Mouse (Mus musculus) hindbrain, embryonic 12.5 days (tissue): ENCODE data around the gene Zcchc2. TPM values are rescaled to one million over a fixed set of nuclear protein-coding genes. Genes with fewer than 3 reads are reported as not detected.

Experiments
- ATAC-seq: fragments of 200-750 bp; cut with Nextera tagmentation; 2 replicates; pipeline ENCODE4 v1.8.0; 2017; ENCODE audit warnings: moderate TSS enrichment; ENCODE audit not compliant: low FRiP score
- H3K27ac ChIP-seq: fragments of 300-500 bp; sonication (generic); 2 replicates; pipeline ENCODE4 v1.5.1; 2016; ENCODE audit warnings: mild to moderate bottlenecking
- H3K27me3 ChIP-seq: fragments of 300-500 bp; sonication (generic); 2 replicates; pipeline ENCODE4 v1.6.1; 2016; ENCODE audit warnings: mild to moderate bottlenecking
- H3K36me3 ChIP-seq: fragments of 300-500 bp; sonication (generic); 2 replicates; pipeline ENCODE4 v1.6.1; 2016; ENCODE audit warnings: mild to moderate bottlenecking
- H3K4me1 ChIP-seq: fragments of 300-500 bp; sonication (generic); 2 replicates; pipeline ENCODE4 v1.6.1; 2016
- H3K4me2 ChIP-seq: fragments of 300-500 bp; sonication (generic); replicated peaks from 2 replicates; pipeline ENCODE4 v1.6.1; 2016; ENCODE audit warnings: mild to moderate bottlenecking
- H3K4me3 ChIP-seq: fragments of 300-500 bp; sonication (generic); 2 replicates; pipeline ENCODE4 v1.5.1; 2016; ENCODE audit warnings: mild to moderate bottlenecking
- H3K9ac ChIP-seq: fragments of 300-500 bp; sonication (generic); 2 replicates; pipeline ENCODE4 v1.6.1; 2016; ENCODE audit warnings: mild to moderate bottlenecking, moderate library complexity
- H3K9me3 ChIP-seq: fragments of 300-500 bp; sonication (generic); replicated peaks from 2 replicates; pipeline ENCODE4 v1.6.1; 2016; ENCODE audit warnings: mild to moderate bottlenecking
- WGBS: fragments of 180-500 bp; shearing (Covaris S2); methylation state at CpG from one replicate; pipeline ENCODE4 v1.1.7; 2016; 5-methylcytosine and 5-hydroxymethylcytosine counted together
- polyA plus RNA-seq: library from polyadenylated mRNA; unstranded; fragments of >200 nt; fragmentation: Nextera tagmentation; extraction: Ambion mirVana; gene quantifications from 2 replicates; pipeline ENCODE4 v1.2.1, GENCODE M21; 2016

The Zcchc2 gene
- polyA plus RNA-seq, 1 experiment from 2014 or later = 2.0 TPM

- ATAC-seq = peak; percentile 20; the same call in 1 of the 2 replicates
- WGBS = 58% methylated on average over 4 of the region's 4 CpGs
Measured at GRCm38 (mm10) chr1:106070814-106071213, 80.6 kb downstream of the Zcchc2 start.

GRCm38 (mm10) chr1:106071237-106072070 lies 81.2 kb downstream of the Zcchc2 start:
- no peaks in the 10 kb centered on the region for H3K9me3 ChIP-seq
- peak overlapping the region; percentile 55; the same call in 1 of the 2 replicates for H3K27ac ChIP-seq
- H3K36me3 ChIP-seq = no peaks in the 10 kb centered on the region
- peaks cover 11% of the 10 kb centered on the region for H3K4me1 ChIP-seq
- WGBS = 12% methylated on average over 9 of the region's 9 CpGs
- no peaks in the 10 kb centered on the region for H3K27me3 ChIP-seq
- H3K9ac ChIP-seq = no peak overlapping the region
- peak overlapping the region; percentile 14; the same call in 1 of the 2 replicates for H3K4me3 ChIP-seq
- peak overlapping the region; percentile 46 for H3K4me2 ChIP-seq
- ATAC-seq = peak; percentile 60

More at GRCm38 (mm10) chr1:106070814-106071213, 80.6 kb downstream of the Zcchc2 start:
- no peaks in the 10 kb centered on the region for H3K27me3 ChIP-seq
- H3K9me3 ChIP-seq = no peaks in the 10 kb centered on the region
- no peak overlapping the region for H3K27ac ChIP-seq
- no peaks in the 10 kb centered on the region for H3K36me3 ChIP-seq
- H3K4me1 ChIP-seq = peaks cover 12% of the 10 kb centered on the region
- H3K9ac ChIP-seq = no peak overlapping the region
- no peak overlapping the region for H3K4me3 ChIP-seq
- H3K4me2 ChIP-seq = no peak overlapping the region

GRCm38 (mm10) chr1:106072071-106072440 lies 81.8 kb downstream of the Zcchc2 start:
- peak; percentile 82 for ATAC-seq
- WGBS = 3% methylated on average over 10 of the region's 10 CpGs
- Histone ChIP-seq H3K4me2 (peak overlapping the region; percentile 46), H3K4me3 (peak overlapping the region; percentile 14; the same call in 1 of the 2 replicates), H3K27ac (peak overlapping the region; percentile 55; the same call in 1 of the 2 replicates), H3K27me3 (no peaks in the 10 kb centered on the region), H3K36me3 (no peaks in the 10 kb centered on the region), H3K9me3 (no peaks in the 10 kb centered on the region), H3K9ac (no peak overlapping the region), H3K4me1 (peaks cover 11% of the 10 kb centered on the region)

- 80% methylated on average over 7 of the region's 7 CpGs for WGBS
Measured at GRCm38 (mm10) chr1:106073166-106073565, 83.0 kb downstream of the Zcchc2 start.

GRCm38 (mm10) chr1:106074141-106074540 lies 83.9 kb downstream of the Zcchc2 start:
- Histone ChIP-seq H3K9me3 (no peaks in the 10 kb centered on the region), H3K27ac (no peak overlapping the region), H3K4me3 (no peak overlapping the region), H3K27me3 (no peaks in the 10 kb centered on the region), H3K4me2 (no peak overlapping the region), H3K4me1 (peaks cover 9% of the 10 kb centered on the region), H3K9ac (no peak overlapping the region), H3K36me3 (no peaks in the 10 kb centered on the region)
- ATAC-seq = no peak
- WGBS = 85% methylated on average over 7 of the region's 7 CpGs

More at GRCm38 (mm10) chr1:106073166-106073565, 83.0 kb downstream of the Zcchc2 start:
- H3K27me3 ChIP-seq = no peaks in the 10 kb centered on the region
- no peaks in the 10 kb centered on the region for H3K9me3 ChIP-seq
- ATAC-seq = no peak
- no peak overlapping the region for H3K4me3 ChIP-seq
- H3K27ac ChIP-seq = no peak overlapping the region
- peaks cover 9% of the 10 kb centered on the region for H3K4me1 ChIP-seq
- H3K4me2 ChIP-seq = no peak overlapping the region
- H3K36me3 ChIP-seq = no peaks in the 10 kb centered on the region
- H3K9ac ChIP-seq = no peak overlapping the region

- Histone ChIP-seq H3K4me2 (no peak overlapping the region), H3K27me3 (no peaks in the 10 kb centered on the region), H3K36me3 (no peaks in the 10 kb centered on the region), H3K9me3 (no peaks in the 10 kb centered on the region), H3K27ac (no peak overlapping the region), H3K9ac (no peak overlapping the region), H3K4me3 (no peak overlapping the region), H3K4me1 (peaks cover 9% of the 10 kb centered on the region)
- WGBS = 92% methylated on average over 5 of the region's 5 CpGs
- no peak for ATAC-seq
Measured at GRCm38 (mm10) chr1:106074656-106075055, 84.5 kb downstream of the Zcchc2 start.

- Histone ChIP-seq H3K9me3 (no peaks in the 10 kb centered on the region), H3K27ac (no peak overlapping the region), H3K4me2 (no peak overlapping the region), H3K9ac (no peak overlapping the region), H3K4me1 (peaks cover 6% of the 10 kb centered on the region), H3K4me3 (no peak overlapping the region), H3K36me3 (no peaks in the 10 kb centered on the region), H3K27me3 (no peaks in the 10 kb centered on the region)
- no peak for ATAC-seq
- 85% methylated on average over 3 of the region's 3 CpGs for WGBS
Measured at GRCm38 (mm10) chr1:106076641-106077040, 86.4 kb downstream of the Zcchc2 start.

- H3K4me3 ChIP-seq = no peak overlapping the region
- no peaks in the 10 kb centered on the region for H3K27me3 ChIP-seq
- no peak overlapping the region for H3K4me2 ChIP-seq
- no peaks in the 10 kb centered on the region for H3K9me3 ChIP-seq
- peaks cover under 1% of the 10 kb centered on the region for H3K4me1 ChIP-seq
- H3K36me3 ChIP-seq = no peaks in the 10 kb centered on the region
- no peak overlapping the region for H3K27ac ChIP-seq
- WGBS = 86% methylated on average over 3 of the region's 3 CpGs
- H3K9ac ChIP-seq = no peak overlapping the region
- no peak for ATAC-seq
Measured at GRCm38 (mm10) chr1:106077166-106077565, 87.0 kb downstream of the Zcchc2 start.

Other genes starting within 250 kb of the Zcchc2 start
- gene Tnfrsf11a, start 209.7 kb upstream of the Zcchc2 start, polyA plus RNA-seq = 0.30 and 0.52 TPM in 2 replicates
- 8.9 and 9.4 TPM in 2 replicates for gene Phlpp1, start 181.3 kb downstream of the Zcchc2 start, polyA plus RNA-seq